Mouse (Mus musculus) ovary, postnatal 36 days (tissue): ENCODE measurements around the gene Nup214.
"Not testable (repeated sequence)": the region's sequence is repeated elsewhere in the genome, so short reads cannot be mapped to it uniquely, and the experiment has no call there.

Source experiments
- DNase-seq: peaks from one replicate; pipeline ENCODE4 v3.0.0; 2022; ENCODE audit warnings: low spot score, mixed read lengths

Gene Nup214

GRCm38 (mm10) chr2:31964191-31964590, 10.0 kb upstream of the Nup214 start:
- DNase-seq: no peak

DNA sequence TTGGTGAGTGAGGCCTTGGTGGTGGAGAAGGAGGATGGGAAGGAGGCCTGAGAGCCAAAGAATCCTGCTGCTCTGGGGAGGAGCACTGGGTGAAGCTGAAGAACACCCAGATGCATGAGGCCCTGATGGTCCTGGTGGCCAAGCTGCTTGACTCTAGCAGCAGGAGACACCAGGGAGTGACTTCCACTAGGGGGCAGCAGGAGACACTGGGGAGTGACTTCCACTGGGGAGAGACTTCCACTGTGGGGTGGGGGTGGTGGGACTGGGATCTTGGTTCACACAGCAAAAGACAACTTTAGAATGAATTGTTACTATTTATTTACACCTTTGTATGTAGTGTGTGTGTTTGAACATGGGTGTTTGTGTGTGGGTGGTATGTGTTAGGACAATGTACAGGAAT, 9.1 kb upstream of the Nup214 start:
- DNase-seq: peak; percentile 33

GRCm38 (mm10) chr2:31966801-31967200, 7.4 kb upstream of the Nup214 start:
- DNase-seq: no peak

- no peak for DNase-seq
These were observed 1.6 kb upstream of the Nup214 start for GRCm38 (mm10) chr2:31972589-31972988.

GRCm38 (mm10) chr2:31974809-31975371, 654 bp downstream of the Nup214 start:
- no peak for DNase-seq

GRCm38 (mm10) chr2:31987774-31988173, 13.5 kb downstream of the Nup214 start:
- no peak for DNase-seq

DNA sequence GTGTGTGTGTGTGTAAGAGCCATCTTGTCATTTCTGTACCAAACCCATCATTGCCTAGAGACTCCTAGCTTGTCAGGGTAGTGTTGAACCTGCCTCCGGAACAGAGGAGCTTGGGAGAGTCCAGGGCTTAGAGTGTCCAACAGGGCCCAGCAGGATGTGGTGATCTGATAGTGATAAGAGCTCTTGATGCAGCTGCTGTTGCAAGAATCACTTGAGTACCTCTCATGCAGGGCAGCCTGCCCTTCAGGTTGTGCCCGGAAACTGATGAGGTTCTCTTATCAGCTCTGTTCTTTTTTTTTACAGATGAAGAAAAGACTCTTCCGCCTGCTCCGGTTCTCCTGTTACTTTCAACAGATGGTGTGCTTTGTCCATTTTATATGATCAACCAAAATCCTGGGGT, 16.7 kb downstream of the Nup214 start:
- DNase-seq: no peak

- DNase-seq: no peak
These were observed 20.7 kb downstream of the Nup214 start for GRCm38 (mm10) chr2:31994896-31995295.

GRCm38 (mm10) chr2:31996060-31996459, 21.8 kb downstream of the Nup214 start:
- no peak for DNase-seq

DNA sequence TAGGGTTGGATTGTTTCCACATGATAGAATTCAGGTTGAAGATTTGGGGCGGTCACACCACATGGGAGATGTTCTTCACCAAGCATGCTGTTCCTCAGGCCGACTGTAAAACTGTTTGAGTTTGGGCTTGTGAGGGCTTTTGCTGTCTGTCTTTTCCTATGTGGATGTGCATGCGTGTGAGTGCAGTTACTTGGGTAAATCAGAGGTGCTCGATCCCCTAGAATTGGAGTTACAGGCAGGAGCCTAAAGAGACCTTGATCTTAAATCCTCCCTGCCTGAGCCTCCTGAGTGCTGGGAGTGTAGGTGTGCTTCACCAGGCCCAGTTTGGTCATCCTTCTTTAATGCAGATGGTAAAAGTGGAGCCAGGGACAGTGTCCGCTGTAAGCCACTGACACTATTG, 23.3 kb downstream of the Nup214 start:
- no peak for DNase-seq

GRCm38 (mm10) chr2:31998443-31998842, 24.2 kb downstream of the Nup214 start:
- no peak for DNase-seq

DNA sequence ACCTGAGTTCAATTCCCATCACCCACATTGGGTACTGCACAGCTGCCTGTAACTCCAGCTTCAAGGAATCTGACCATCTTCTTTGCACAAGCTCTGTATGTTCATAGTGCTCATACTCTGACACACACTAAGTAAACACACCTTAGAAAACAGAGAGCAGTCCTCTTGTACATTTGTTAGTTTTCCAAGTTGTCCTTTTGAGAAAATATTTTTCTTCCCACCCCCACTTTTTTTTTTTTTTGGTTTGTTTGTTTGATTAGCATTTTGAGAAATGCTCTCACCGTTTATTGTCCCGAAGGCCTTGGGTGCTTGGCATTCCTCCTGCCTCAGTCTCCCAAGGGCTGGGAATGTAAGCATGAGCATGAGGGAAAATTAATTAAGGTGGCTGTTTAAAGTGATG, 34.1 kb downstream of the Nup214 start:
- DNase-seq: no peak

GRCm38 (mm10) chr2:32008716-32009115, 34.5 kb downstream of the Nup214 start:
- no peak for DNase-seq

- no peak for DNase-seq
These were observed 45.5 kb downstream of the Nup214 start for GRCm38 (mm10) chr2:32019704-32020103.

DNA sequence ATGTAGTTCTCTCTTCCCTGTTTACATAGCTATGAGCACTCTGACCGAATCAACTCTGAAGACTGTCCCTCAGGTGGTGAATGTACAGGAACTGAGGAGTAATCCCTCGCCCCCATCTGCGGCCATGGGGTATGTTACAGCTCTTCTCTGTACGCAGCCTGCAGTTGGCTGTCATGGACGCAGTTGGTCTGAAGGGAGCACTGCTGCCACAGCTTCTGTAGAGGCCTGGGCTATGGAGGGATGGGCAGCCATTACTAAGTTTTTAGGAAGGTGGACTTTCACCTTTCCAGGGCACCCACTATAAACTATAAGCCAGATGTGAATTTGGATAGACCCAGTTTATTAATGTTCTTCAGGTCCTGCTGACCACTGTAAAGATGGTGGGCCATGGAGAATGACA, 46.0 kb downstream of the Nup214 start:
- DNase-seq: no peak

GRCm38 (mm10) chr2:32024372-32024771, 50.1 kb downstream of the Nup214 start:
- no peak for DNase-seq

DNA sequence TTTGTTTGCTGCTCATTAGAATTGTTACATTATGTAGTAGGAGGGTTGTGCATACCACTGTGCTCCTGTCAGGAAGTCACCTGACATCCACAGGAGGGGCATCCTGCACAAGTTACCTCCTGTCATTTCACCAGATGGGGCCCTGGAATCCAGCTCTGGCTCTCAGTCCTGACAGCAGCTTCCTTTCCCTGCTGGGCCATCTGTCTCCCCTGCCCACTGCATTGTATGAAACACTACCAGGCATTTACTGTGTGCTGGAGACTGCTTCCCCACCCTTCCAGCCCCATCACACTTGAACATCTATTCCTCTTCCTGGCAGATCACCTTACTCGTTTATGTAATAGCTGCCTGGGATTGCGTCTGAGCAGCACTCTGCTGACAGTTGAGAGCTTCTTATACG, 55.4 kb downstream of the Nup214 start:
- DNase-seq: no peak

GRCm38 (mm10) chr2:32033436-32033835, 59.2 kb downstream of the Nup214 start:
- DNase-seq: peak; percentile 71

DNA sequence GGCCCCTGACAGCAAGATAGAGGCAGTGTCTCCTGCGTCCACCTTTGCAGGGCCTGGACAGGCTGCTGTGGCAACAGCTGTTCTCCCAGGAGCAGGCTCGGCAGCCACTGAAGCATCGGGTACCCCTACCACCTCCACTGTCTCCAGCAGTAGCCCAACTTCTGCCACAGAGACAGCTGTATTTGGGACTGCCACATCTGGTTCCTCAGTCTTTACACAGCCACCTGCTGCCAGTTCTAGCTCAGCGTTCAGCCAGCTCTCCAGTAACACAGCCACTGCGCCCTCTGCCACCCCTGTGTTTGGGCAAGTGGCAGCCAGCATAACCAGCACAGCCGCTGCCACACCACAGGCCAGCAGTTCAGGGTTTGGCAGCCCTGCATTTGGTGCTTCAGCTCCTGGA, 60.0 kb downstream of the Nup214 start:
- DNase-seq: no peak

DNA sequence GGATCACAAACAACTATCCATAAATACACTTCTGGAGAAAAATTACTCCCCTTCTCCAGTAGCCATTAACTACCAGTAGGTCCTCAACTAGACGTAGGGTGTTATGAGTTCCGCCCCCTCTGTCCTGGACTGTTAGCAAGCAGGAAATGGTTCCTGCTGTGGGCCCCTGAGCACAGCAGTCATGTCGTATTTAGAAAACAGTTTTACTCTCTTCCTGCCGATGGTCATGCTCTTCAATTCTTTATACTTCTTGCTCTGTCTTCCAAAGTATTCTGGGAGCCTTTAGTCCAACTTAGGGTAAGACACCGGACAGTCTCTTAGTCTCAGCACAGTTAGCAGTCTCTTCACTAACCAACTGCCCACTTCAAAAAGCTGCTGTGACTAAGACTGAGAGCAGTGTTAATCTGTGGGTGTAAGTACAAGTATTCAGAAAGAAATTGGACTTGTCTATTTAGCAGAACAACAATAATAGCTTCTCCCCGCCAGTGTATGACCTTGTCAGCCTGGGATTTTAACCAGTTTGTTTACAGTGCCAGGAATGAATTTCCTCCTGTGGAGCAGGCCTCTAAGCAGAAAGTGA, 63.1 kb downstream of the Nup214 start:
- no peak for DNase-seq

GRCm38 (mm10) chr2:32038661-32039081, 64.4 kb downstream of the Nup214 start:
- DNase-seq: no peak

- DNase-seq: not testable (repeated sequence)
These were observed 66.4 kb downstream of the Nup214 start for GRCm38 (mm10) chr2:32040646-32041045.

DNA sequence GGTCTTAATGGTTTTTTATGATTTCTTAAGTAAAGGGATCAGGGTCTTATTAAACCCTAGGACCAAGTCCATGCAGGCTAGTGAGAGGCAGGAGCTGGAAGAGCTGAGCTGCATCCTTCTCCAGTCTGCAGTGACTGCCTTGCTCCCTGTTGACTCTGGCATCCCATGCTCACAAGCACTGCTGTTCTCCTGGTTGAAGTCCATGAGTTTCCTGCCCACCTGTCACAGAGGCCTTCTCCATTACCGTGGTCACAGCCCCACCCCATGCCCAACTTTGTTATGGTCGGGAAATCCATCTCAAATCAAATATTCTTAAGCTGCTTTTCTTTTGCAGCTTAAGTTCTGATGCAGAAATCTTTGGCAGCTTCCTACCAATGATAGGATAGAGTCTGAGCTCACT, 66.9 kb downstream of the Nup214 start:
- DNase-seq: no peak

DNA sequence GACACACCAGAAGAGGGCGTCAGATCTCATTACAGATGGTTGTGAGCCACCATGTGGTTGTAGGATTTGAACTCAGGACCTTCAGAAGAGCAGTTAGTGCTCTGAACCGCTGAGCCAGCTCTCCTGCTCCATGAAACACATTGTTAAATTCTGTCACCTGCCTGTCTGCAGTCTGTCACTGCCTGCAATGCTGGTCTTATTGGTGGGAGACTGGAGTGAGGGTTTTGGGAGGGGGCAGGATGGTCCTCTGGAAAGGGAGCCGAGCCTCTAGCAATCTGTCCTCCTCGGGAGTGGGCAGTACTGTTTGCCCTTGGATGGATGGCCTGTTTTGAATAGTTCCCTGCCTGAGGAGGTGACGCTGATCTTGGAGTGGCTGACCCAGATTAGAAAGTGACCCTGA, 69.6 kb downstream of the Nup214 start:
- peak; percentile 46 for DNase-seq
